Mouse (Mus musculus): ENCODE data around the gene Zfp740.

- no peak for TF ChIP-seq CTCF (IDR thresholded peaks at IDR 0.05; ENCODE audit: low read depth, low read length)
- TF ChIP-seq POLR2A (IDR thresholded peaks at IDR 0.05; ENCODE audit: borderline replicate concordance, low read depth, low read length) = no peak
Observed at GRCm38 (mm10) chr15:102156836-102157235, 46.2 kb upstream of the Zfp740 start.
